Mouse (Mus musculus) erythroblast, embryonic 14.5 days (primary cell): Measurements from ENCODE around the gene Strn.

Source experiments
- GATA1 ChIP-seq: IDR thresholded peaks from 2 replicates; pipeline ENCODE4 v1.6.1; 2012; ENCODE audit warnings: low read length, inconsistent platforms, mixed read lengths
- TAL1 ChIP-seq: IDR thresholded peaks from 3 replicates; pipeline ENCODE4 v1.6.1; 2012; ENCODE audit warnings: low read length, inconsistent platforms, mixed read lengths

GRCm38 (mm10) chr17:78732056-78732455, 4.9 kb downstream of the Strn start:
- TF ChIP-seq TAL1 (no peak), GATA1 (no peak)
